Mouse (Mus musculus): ENCODE results near the gene Edem3. TPM values are rescaled to one million over a fixed set of nuclear protein-coding genes. Genes with fewer than 3 reads are reported as not detected.

Gene Edem3
- total and polyA plus RNA-seq, 2 experiments, result 4.1 to 18.5 TPM

DNA sequence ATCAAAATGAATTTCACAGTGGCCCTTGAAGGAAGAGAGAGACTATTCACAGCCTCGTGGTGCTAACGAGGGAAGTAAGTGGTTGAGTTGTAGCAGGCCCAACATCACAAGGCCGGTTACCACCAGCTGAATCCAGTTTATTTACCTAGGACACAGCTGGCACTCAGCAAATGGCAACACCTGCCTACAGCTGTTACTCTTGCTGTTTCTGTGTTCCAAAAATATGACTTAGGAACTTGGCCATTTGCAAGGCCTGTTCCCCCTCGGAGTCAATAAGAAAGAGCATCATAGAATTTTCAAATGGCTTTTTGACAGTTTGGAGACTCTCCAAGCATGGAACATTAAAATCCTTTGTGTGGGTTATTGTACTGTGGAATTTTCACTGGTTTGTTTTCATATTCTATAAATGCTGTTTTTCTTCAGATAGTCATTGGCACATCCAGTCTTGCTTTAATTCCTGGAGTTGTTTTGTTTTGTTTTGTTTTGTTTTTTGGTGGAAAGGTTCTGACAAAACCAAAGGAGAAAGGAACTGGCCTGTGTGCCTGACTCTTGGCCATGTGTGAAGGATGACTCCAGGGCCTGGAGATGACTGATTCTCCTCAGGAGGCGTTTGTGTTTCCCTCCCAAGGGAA is 44.6 kb upstream of the Edem3 start:
- no peak for TF ChIP-seq POLR2A (IDR thresholded peaks at IDR 0.05; ENCODE audit: extremely low read depth, insufficient read depth, low read length)
- TF ChIP-seq CTCF (IDR thresholded peaks at IDR 0.05; ENCODE audit: low read depth, low read length), result no peak
- WGBS, result 76% methylated on average over 5 of the region's 5 CpGs

DNA sequence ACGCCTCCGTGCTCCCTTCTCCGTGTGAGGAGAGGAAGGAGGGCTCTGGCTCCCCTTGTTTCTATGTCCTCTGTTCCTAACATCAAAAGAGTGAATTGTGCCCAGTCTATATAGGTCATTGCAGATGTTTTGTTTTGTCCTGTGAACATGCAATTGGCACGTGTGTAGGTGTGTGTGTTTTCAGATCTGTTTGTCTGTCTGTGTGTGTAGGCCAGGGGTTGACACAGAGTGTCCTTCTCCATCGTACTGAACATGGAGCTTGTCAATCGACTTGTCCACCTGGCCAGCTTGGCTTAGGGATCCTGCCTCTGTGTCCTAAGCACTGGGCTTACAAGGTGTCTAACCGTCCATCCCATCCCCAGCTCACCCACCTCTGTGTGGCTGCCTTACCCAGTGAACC is 44.1 kb upstream of the Edem3 start:
- Histone ChIP-seq H3K79me2 (ENCODE audit: control insufficient read depth, insufficient read depth, low read length) (no peaks in the 10 kb centered on the region), H3K36me3 (ENCODE audit: control insufficient read depth, insufficient read depth, low read length) (no peaks in the 10 kb centered on the region), H3K9ac (ENCODE audit: low read depth, low read length) (no peak overlapping the region), H3K27me3 (ENCODE audit: control insufficient read depth, insufficient read depth, low read length) (no peaks in the 10 kb centered on the region), H3K27ac (replicated peaks; ENCODE audit: insufficient read depth, low read depth, low read length) (no peak overlapping the region), H3K4me3 (ENCODE audit: insufficient read depth, low read depth, low read length) (no peak overlapping the region), H3K4me1 (ENCODE audit: control insufficient read depth, insufficient read depth, low read length) (peaks cover 7% of the 10 kb centered on the region)
- DNase-seq (ENCODE audit: extremely low read depth, low read depth, low spot score), result no peak
- TF ChIP-seq POLR2A (IDR thresholded peaks at IDR 0.05; ENCODE audit: extremely low read depth, insufficient read depth, low read length) (no peak), CTCF (IDR thresholded peaks at IDR 0.05; ENCODE audit: low read depth, low read length) (no peak)
- WGBS, result 67% methylated on average over 7 of the region's 7 CpGs

More for the DNA sequence above, 44.6 kb upstream of the Edem3 start:
- Histone ChIP-seq H3K9ac (ENCODE audit: low read depth, low read length) (no peak overlapping the region), H3K4me3 (ENCODE audit: insufficient read depth, low read depth, low read length) (no peak overlapping the region), H3K4me1 (ENCODE audit: control insufficient read depth, insufficient read depth, low read length) (peaks cover 9% of the 10 kb centered on the region), H3K79me2 (ENCODE audit: control insufficient read depth, insufficient read depth, low read length) (no peaks in the 10 kb centered on the region), H3K27ac (replicated peaks; ENCODE audit: insufficient read depth, low read depth, low read length) (no peak overlapping the region), H3K36me3 (ENCODE audit: control insufficient read depth, insufficient read depth, low read length) (no peaks in the 10 kb centered on the region), H3K27me3 (ENCODE audit: control insufficient read depth, insufficient read depth, low read length) (no peaks in the 10 kb centered on the region)
- no peak for DNase-seq (ENCODE audit: extremely low read depth, low read depth, low spot score)

DNA sequence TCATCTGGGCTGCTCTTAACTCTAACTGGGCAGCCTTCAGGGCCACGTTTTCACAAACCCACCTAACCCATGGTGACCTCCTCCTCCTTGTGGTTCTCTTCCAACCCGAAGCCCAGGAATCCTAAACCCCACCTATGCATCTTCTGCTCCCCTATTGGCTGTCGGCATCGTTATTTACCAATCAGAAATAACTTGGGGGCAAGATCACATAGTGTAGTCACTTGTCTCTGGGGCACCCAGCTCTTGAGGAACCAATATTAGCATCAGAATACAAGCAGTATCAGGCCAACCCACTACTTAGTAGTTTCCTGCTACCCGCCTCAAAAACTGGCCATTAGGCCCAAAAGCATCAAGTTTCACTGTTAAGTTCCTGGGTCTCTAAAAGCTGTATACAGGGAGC is 42.5 kb upstream of the Edem3 start:
- Histone ChIP-seq H3K9ac (ENCODE audit: low read depth, low read length) (no peak overlapping the region), H3K27me3 (ENCODE audit: control insufficient read depth, insufficient read depth, low read length) (no peaks in the 10 kb centered on the region), H3K27ac (replicated peaks; ENCODE audit: insufficient read depth, low read depth, low read length) (no peak overlapping the region), H3K36me3 (ENCODE audit: control insufficient read depth, insufficient read depth, low read length) (no peaks in the 10 kb centered on the region), H3K4me1 (ENCODE audit: control insufficient read depth, insufficient read depth, low read length) (peaks cover 7% of the 10 kb centered on the region), H3K4me3 (ENCODE audit: insufficient read depth, low read depth, low read length) (no peak overlapping the region), H3K79me2 (ENCODE audit: control insufficient read depth, insufficient read depth, low read length) (no peaks in the 10 kb centered on the region)
- TF ChIP-seq CTCF (IDR thresholded peaks at IDR 0.05; ENCODE audit: low read depth, low read length), result no peak
- no peak for TF ChIP-seq POLR2A (IDR thresholded peaks at IDR 0.05; ENCODE audit: extremely low read depth, insufficient read depth, low read length)
- 85% methylated on average over 5 of the region's 5 CpGs for WGBS
- no peak for DNase-seq (ENCODE audit: extremely low read depth, low read depth, low spot score)

DNA sequence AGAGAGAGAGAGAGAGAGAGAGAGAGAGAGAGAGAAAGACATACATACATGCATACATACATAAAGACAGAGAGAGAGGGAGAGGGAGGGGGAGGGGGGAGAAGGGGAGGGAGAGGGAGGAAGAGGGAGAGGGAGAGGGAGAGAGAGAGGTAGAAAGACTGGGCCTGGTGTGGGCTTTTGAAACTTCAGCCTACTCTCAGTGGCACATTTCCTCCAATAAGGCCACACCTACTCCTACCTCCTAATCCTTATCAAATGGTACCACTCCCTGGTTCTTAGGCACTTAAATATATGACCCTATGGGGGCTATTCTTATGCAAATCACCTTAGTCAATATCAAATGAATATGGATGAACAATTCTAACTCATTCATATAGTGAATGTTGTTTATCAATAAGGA is 41.5 kb upstream of the Edem3 start:
- no peaks in the 10 kb centered on the region for H3K27me3 ChIP-seq (ENCODE audit: control insufficient read depth, insufficient read depth, low read length)
- H3K4me3 ChIP-seq (ENCODE audit: insufficient read depth, low read depth, low read length), result no peak overlapping the region
- DNase-seq (ENCODE audit: extremely low read depth, low read depth, low spot score), result no peak
- no peaks in the 10 kb centered on the region for H3K36me3 ChIP-seq (ENCODE audit: control insufficient read depth, insufficient read depth, low read length)
- no peaks in the 10 kb centered on the region for H3K79me2 ChIP-seq (ENCODE audit: control insufficient read depth, insufficient read depth, low read length)
- TF ChIP-seq POLR2A (IDR thresholded peaks at IDR 0.05; ENCODE audit: extremely low read depth, insufficient read depth, low read length), result no peak
- no peak for TF ChIP-seq CTCF (IDR thresholded peaks at IDR 0.05; ENCODE audit: low read depth, low read length)
- peaks cover 7% of the 10 kb centered on the region for H3K4me1 ChIP-seq (ENCODE audit: control insufficient read depth, insufficient read depth, low read length)
- no peak overlapping the region for H3K9ac ChIP-seq (ENCODE audit: low read depth, low read length)
- no peak overlapping the region for H3K27ac ChIP-seq (replicated peaks; ENCODE audit: insufficient read depth, low read depth, low read length)

DNA sequence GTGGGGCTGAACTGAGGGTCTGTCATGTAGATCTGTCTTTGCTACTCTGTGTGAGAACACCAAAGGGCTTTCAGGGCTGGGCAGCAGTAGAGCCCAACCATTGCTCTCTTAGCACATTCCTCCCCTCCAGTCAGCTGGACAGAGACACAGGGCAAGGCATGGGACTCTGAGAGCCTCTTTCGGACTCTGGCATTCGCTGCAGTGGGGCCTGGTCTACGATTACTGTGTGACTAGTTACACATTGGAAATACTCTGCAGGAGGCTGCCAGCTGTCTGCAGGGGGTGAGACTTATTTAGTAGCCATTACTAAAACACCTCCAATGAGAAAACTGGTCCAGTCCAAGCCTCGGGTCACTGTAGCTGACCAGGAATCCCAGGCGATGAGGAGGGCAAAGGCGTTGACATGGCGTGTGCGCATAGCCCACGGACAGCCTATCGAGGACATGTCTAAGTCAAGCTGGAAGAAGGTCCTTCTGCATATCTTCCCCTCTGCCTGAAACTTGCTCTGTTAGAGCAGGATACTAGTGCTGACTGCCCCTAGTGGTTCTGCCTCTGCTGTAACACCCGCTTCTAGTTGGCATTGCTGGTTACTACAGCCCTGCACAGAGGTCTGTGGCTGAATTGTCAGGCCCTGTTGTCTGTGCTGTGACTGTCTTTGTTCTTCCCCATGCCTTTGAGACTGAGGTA is 39.0 kb upstream of the Edem3 start:
- no peak for DNase-seq (ENCODE audit: extremely low read depth, low read depth, low spot score)
- Histone ChIP-seq H3K36me3 (ENCODE audit: control insufficient read depth, insufficient read depth, low read length) (no peaks in the 10 kb centered on the region), H3K4me1 (ENCODE audit: control insufficient read depth, insufficient read depth, low read length) (peaks cover 13% of the 10 kb centered on the region), H3K27me3 (ENCODE audit: control insufficient read depth, insufficient read depth, low read length) (no peaks in the 10 kb centered on the region), H3K79me2 (ENCODE audit: control insufficient read depth, insufficient read depth, low read length) (no peaks in the 10 kb centered on the region), H3K4me3 (ENCODE audit: insufficient read depth, low read depth, low read length) (no peak overlapping the region), H3K27ac (replicated peaks; ENCODE audit: insufficient read depth, low read depth, low read length) (no peak overlapping the region), H3K9ac (ENCODE audit: low read depth, low read length) (no peak overlapping the region)
- 89% methylated on average over 11 of the region's 11 CpGs for WGBS
- no peak for TF ChIP-seq POLR2A (IDR thresholded peaks at IDR 0.05; ENCODE audit: extremely low read depth, insufficient read depth, low read length)

DNA sequence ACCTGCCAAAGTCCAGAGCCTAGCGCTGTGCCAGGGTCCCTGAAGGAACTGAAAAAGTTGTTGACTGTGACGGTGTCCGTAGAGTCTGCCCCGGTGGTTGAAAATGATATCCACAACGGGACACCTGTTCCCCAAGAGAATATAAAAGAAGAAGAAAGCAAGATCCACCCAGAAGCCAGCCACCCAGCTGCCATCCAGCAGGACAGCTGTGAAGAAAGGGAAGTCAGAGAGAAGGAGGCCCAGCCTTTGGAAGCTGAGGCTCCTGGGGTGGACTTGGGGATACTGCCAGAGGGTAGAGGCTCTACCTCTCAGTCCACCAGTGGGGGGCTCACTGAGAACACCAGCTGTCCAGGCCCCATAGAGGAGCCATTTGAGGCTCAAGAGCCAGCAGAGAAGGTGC is 37.5 kb upstream of the Edem3 start:
- Histone ChIP-seq H3K4me3 (ENCODE audit: insufficient read depth, low read depth, low read length) (no peak overlapping the region), H3K9ac (ENCODE audit: low read depth, low read length) (no peak overlapping the region), H3K27ac (replicated peaks; ENCODE audit: insufficient read depth, low read depth, low read length) (no peak overlapping the region), H3K27me3 (ENCODE audit: control insufficient read depth, insufficient read depth, low read length) (no peaks in the 10 kb centered on the region), H3K36me3 (ENCODE audit: control insufficient read depth, insufficient read depth, low read length) (no peaks in the 10 kb centered on the region), H3K79me2 (ENCODE audit: control insufficient read depth, insufficient read depth, low read length) (no peaks in the 10 kb centered on the region), H3K4me1 (ENCODE audit: control insufficient read depth, insufficient read depth, low read length) (peaks cover 13% of the 10 kb centered on the region)
- no peak for DNase-seq (ENCODE audit: extremely low read depth, low read depth, low spot score)
- TF ChIP-seq CTCF (IDR thresholded peaks at IDR 0.05; ENCODE audit: low read depth, low read length) (no peak), POLR2A (IDR thresholded peaks at IDR 0.05; ENCODE audit: extremely low read depth, insufficient read depth, low read length) (no peak)
- 90% methylated on average over 5 of the region's 5 CpGs for WGBS
